Mouse (Mus musculus) limb, embryonic 12.5 days (tissue): Measurements from ENCODE around the gene Crebbp. TPM values are rescaled to one million over a fixed set of nuclear protein-coding genes. Genes with fewer than 3 reads are reported as not detected.
"Not testable (repeated sequence)": the region's sequence is repeated elsewhere in the genome, so short reads cannot be mapped to it uniquely, and the experiment has no call there.

ENCODE experiments used
- ATAC-seq: fragments of 200-750 bp; cut with Nextera tagmentation; 2 replicates; pipeline ENCODE4 v1.8.0; 2017; ENCODE audit warnings: low read depth, moderate TSS enrichment; ENCODE audit not compliant: insufficient number of reproducible peaks, insufficient read depth, low FRiP score, low TSS enrichment
- H3K27ac ChIP-seq: fragments of 300-500 bp; sonication (generic); 2 replicates; pipeline ENCODE4 v1.5.1; 2016; ENCODE audit warnings: mild to moderate bottlenecking, moderate library complexity
- H3K27me3 ChIP-seq: fragments of 300-500 bp; sonication (generic); 2 replicates; pipeline ENCODE4 v1.6.1; 2016; ENCODE audit warnings: mild to moderate bottlenecking, moderate library complexity
- H3K36me3 ChIP-seq: fragments of 300-500 bp; sonication (generic); 2 replicates; pipeline ENCODE4 v1.6.1; 2016; ENCODE audit warnings: mild to moderate bottlenecking, moderate library complexity
- H3K4me1 ChIP-seq: fragments of 300-500 bp; sonication (generic); replicated peaks from 2 replicates; pipeline ENCODE4 v1.6.1; 2016
- H3K4me2 ChIP-seq: fragments of 300-500 bp; sonication (generic); 2 replicates; pipeline ENCODE4 v1.6.1; 2016; ENCODE audit warnings: mild to moderate bottlenecking, moderate library complexity
- H3K4me3 ChIP-seq: fragments of 300-500 bp; sonication (generic); replicated peaks from 2 replicates; pipeline ENCODE4 v1.5.1; 2016; ENCODE audit warnings: mild to moderate bottlenecking
- H3K9ac ChIP-seq: fragments of 300-500 bp; sonication (generic); replicated peaks from 2 replicates; pipeline ENCODE4 v1.6.1; 2016; ENCODE audit warnings: mild to moderate bottlenecking, moderate library complexity
- H3K9me3 ChIP-seq: fragments of 300-500 bp; sonication (generic); 2 replicates; pipeline ENCODE4 v1.6.1; 2016; ENCODE audit warnings: mild to moderate bottlenecking, moderate library complexity
- WGBS: fragments of 180-500 bp; shearing (Covaris S2); methylation state at CpG from one replicate; pipeline ENCODE4 v1.1.7; 2016; 5-methylcytosine and 5-hydroxymethylcytosine counted together
- polyA plus RNA-seq: library from polyadenylated mRNA; unstranded; fragments of >200 nt; fragmentation: Nextera tagmentation; extraction: Ambion mirVana; gene quantifications from 2 replicates; pipeline ENCODE4 v1.2.1, GENCODE M21; 2016

Crebbp gene
- polyA plus RNA-seq, 1 experiment from 2014 or later = 44.1 TPM

- no peaks in the 10 kb centered on the region for H3K27me3 ChIP-seq
- H3K4me3 ChIP-seq = no peak overlapping the region
- H3K27ac ChIP-seq = no peak overlapping the region
- no peak overlapping the region for H3K4me2 ChIP-seq
- no peak overlapping the region for H3K9ac ChIP-seq
- no peak for ATAC-seq
- H3K9me3 ChIP-seq = no peaks in the 10 kb centered on the region
- H3K4me1 ChIP-seq = no peaks in the 10 kb centered on the region
- peaks cover 82% of the 10 kb centered on the region for H3K36me3 ChIP-seq
- WGBS = 92% methylated on average over 7 of the region's 7 CpGs
These were observed 128.7 kb downstream of the Crebbp start for GRCm38 (mm10) chr16:4085051-4085450.

GRCm38 (mm10) chr16:4080419-4080818 lies 133.4 kb downstream of the Crebbp start:
- H3K4me2 ChIP-seq, ATAC-seq, H3K27ac ChIP-seq, H3K4me3 ChIP-seq, H3K27me3 ChIP-seq, H3K9me3 ChIP-seq, H3K9ac ChIP-seq: not testable (repeated sequence)
- WGBS = 76% methylated on average over 3 of the region's 3 CpGs
- H3K4me1 ChIP-seq = peaks cover 12% of the 10 kb centered on the region
- peaks cover 36% of the 10 kb centered on the region for H3K36me3 ChIP-seq

- Histone ChIP-seq H3K9ac (no peak overlapping the region), H3K36me3 (peaks cover 28% of the 10 kb centered on the region), H3K27me3 (no peaks in the 10 kb centered on the region), H3K27ac (no peak overlapping the region), H3K4me3 (no peak overlapping the region), H3K4me1 (peaks cover 12% of the 10 kb centered on the region), H3K9me3 (no peaks in the 10 kb centered on the region), H3K4me2 (no peak overlapping the region)
- no peak for ATAC-seq
- WGBS = 79% methylated on average over 1 of the region's 1 CpGs
These were observed 134.1 kb downstream of the Crebbp start for GRCm38 (mm10) chr16:4079656-4080055.

GRCm38 (mm10) chr16:4078302-4078701 lies 135.5 kb downstream of the Crebbp start:
- WGBS = 71% methylated on average over 10 of the region's 10 CpGs
- not testable (repeated sequence) for ATAC-seq, H3K27me3 ChIP-seq, H3K27ac ChIP-seq, H3K9ac ChIP-seq, H3K9me3 ChIP-seq
- Histone ChIP-seq H3K4me2 (peak overlapping the region; percentile 72), H3K4me3 (peak overlapping the region; percentile 91), H3K4me1 (peaks cover 12% of the 10 kb centered on the region), H3K36me3 (peaks cover 16% of the 10 kb centered on the region)

GRCm38 (mm10) chr16:4077384-4078061 lies 136.3 kb downstream of the Crebbp start, which contains the start of gene Trap1:
Gene Trap1, minus strand, starts transcription at chr16:4077827.
- under 1% methylated on average over 58 of the region's 58 CpGs for WGBS
- Histone ChIP-seq H3K27ac (peak within 1 kb of the TSS; percentile 89), H3K4me3 (peak within 1 kb of the TSS; percentile 91), H3K9ac (peak within 1 kb of the TSS; percentile 86), H3K4me1 (peaks cover 12% of the 10 kb centered on the region), H3K36me3 (peaks cover 12% of the 10 kb centered on the region), H3K9me3 (no peaks in the 10 kb centered on the region), H3K27me3 (no peaks in the 10 kb centered on the region), H3K4me2 (peak within 1 kb of the TSS; percentile 72)
- peak; percentile 94 for ATAC-seq

GRCm38 (mm10) chr16:4074836-4075235 lies 139.0 kb downstream of the Crebbp start:
- H3K9me3 ChIP-seq = no peaks in the 10 kb centered on the region

GRCm38 (mm10) chr16:4074297-4074696 lies 139.5 kb downstream of the Crebbp start:
- H3K4me2 ChIP-seq = no peak overlapping the region
- peaks cover 12% of the 10 kb centered on the region for H3K4me1 ChIP-seq
- no peak overlapping the region for H3K4me3 ChIP-seq
- no peaks in the 10 kb centered on the region for H3K27me3 ChIP-seq
- 71% methylated on average over 6 of the region's 6 CpGs for WGBS
- H3K36me3 ChIP-seq = no peaks in the 10 kb centered on the region
- no peak overlapping the region for H3K9ac ChIP-seq
- no peak for ATAC-seq
- H3K9me3 ChIP-seq = no peaks in the 10 kb centered on the region
- no peak overlapping the region for H3K27ac ChIP-seq

More at GRCm38 (mm10) chr16:4074836-4075235, 139.0 kb downstream of the Crebbp start:
- no peak for ATAC-seq
- WGBS = 81% methylated on average over 3 of the region's 3 CpGs
- Histone ChIP-seq H3K27ac (no peak overlapping the region), H3K4me1 (peaks cover 12% of the 10 kb centered on the region), H3K27me3 (no peaks in the 10 kb centered on the region), H3K9ac (no peak overlapping the region), H3K4me3 (no peak overlapping the region), H3K36me3 (no peaks in the 10 kb centered on the region), H3K4me2 (no peak overlapping the region)

- no peak for ATAC-seq
These were observed 145.2 kb downstream of the Crebbp start for GRCm38 (mm10) chr16:4068588-4068987.

GRCm38 (mm10) chr16:4064945-4065344 lies 148.9 kb downstream of the Crebbp start:
- no peak for ATAC-seq
- H3K27ac ChIP-seq = no peak overlapping the region
- no peak overlapping the region for H3K4me2 ChIP-seq
- H3K4me1 ChIP-seq = no peaks in the 10 kb centered on the region
- no peaks in the 10 kb centered on the region for H3K9me3 ChIP-seq
- no peak overlapping the region for H3K4me3 ChIP-seq
- WGBS = 95% methylated on average over 4 of the region's 4 CpGs
- no peaks in the 10 kb centered on the region for H3K27me3 ChIP-seq
- peaks cover 85% of the 10 kb centered on the region for H3K36me3 ChIP-seq
- H3K9ac ChIP-seq = no peak overlapping the region

More at GRCm38 (mm10) chr16:4068588-4068987, 145.2 kb downstream of the Crebbp start:
- Histone ChIP-seq H3K9ac (no peak overlapping the region), H3K4me2 (no peak overlapping the region), H3K36me3 (peaks cover 51% of the 10 kb centered on the region), H3K27me3 (no peaks in the 10 kb centered on the region), H3K4me3 (no peak overlapping the region), H3K9me3 (no peaks in the 10 kb centered on the region), H3K4me1 (no peaks in the 10 kb centered on the region), H3K27ac (no peak overlapping the region)
- WGBS = 56% methylated on average over 8 of the region's 8 CpGs

GRCm38 (mm10) chr16:4053811-4054210 lies 160.0 kb downstream of the Crebbp start:
- H3K9me3 ChIP-seq = no peaks in the 10 kb centered on the region
- H3K36me3 ChIP-seq = peaks cover 91% of the 10 kb centered on the region
- H3K9ac ChIP-seq = no peak overlapping the region
- whole genome bisulfite sequencing = 89% methylated on average over 3 of the region's 3 CpGs
- no peak overlapping the region for H3K27ac ChIP-seq
- H3K4me3 ChIP-seq = no peak overlapping the region
- no peaks in the 10 kb centered on the region for H3K4me1 ChIP-seq
- H3K4me2 ChIP-seq = no peak overlapping the region
- no peaks in the 10 kb centered on the region for H3K27me3 ChIP-seq
- no peak for ATAC-seq

- H3K4me1 ChIP-seq = no peaks in the 10 kb centered on the region
- no peaks in the 10 kb centered on the region for H3K27me3 ChIP-seq
- H3K4me2 ChIP-seq = no peak overlapping the region
- no peak overlapping the region for H3K9ac ChIP-seq
- no peak overlapping the region for H3K4me3 ChIP-seq
- H3K27ac ChIP-seq = no peak overlapping the region
- 91% methylated on average over 4 of the region's 4 CpGs for WGBS
- peaks cover 91% of the 10 kb centered on the region for H3K36me3 ChIP-seq
- no peak for ATAC-seq
- no peaks in the 10 kb centered on the region for H3K9me3 ChIP-seq
These were observed 161.2 kb downstream of the Crebbp start for GRCm38 (mm10) chr16:4052601-4053000.

GRCm38 (mm10) chr16:4045524-4045923 lies 168.3 kb downstream of the Crebbp start:
- Histone ChIP-seq H3K27ac (no peak overlapping the region), H3K4me3 (no peak overlapping the region), H3K9ac (no peak overlapping the region), H3K9me3 (no peaks in the 10 kb centered on the region), H3K36me3 (peaks cover 93% of the 10 kb centered on the region), H3K4me2 (no peak overlapping the region), H3K4me1 (no peaks in the 10 kb centered on the region), H3K27me3 (no peaks in the 10 kb centered on the region)
- ATAC-seq = no peak
- WGBS = 91% methylated on average over 4 of the region's 4 CpGs
